Mouse (Mus musculus) adrenal gland, adult 8-10 months (tissue): ENCODE data around the gene Itfg2. TPM values are rescaled to one million over a fixed set of nuclear protein-coding genes. Genes with fewer than 3 reads are reported as not detected.

ENCODE experiments used
- DNase-seq: peaks from one replicate; pipeline ENCODE4 v3.0.0; 2022
- total RNA-seq, 4 experiments: library from RNA; stranded (reverse); gene quantifications; 2 replicates each; pipeline ENCODE4 v1.2.4; 2022

Gene Itfg2
- total RNA-seq, 4 experiments from 2014 or later, result 27.1 to 38.6 (median 34.9) TPM

- DNase-seq, result no peak
Observed at GRCm38 (mm10) chr6:128433566-128433965, 8.8 kb upstream of the Itfg2 start.

- no peak for DNase-seq
Observed at GRCm38 (mm10) chr6:128432356-128432915, 7.7 kb upstream of the Itfg2 start.

GRCm38 (mm10) chr6:128429826-128430225 lies 5.1 kb upstream of the Itfg2 start:
- DNase-seq, result no peak

GRCm38 (mm10) chr6:128429300-128429699 lies 4.6 kb upstream of the Itfg2 start:
- DNase-seq, result no peak

GRCm38 (mm10) chr6:128427571-128427970 lies 2.8 kb upstream of the Itfg2 start:
- no peak for DNase-seq

GRCm38 (mm10) chr6:128425046-128425445 lies 315 bp upstream of the Itfg2 start:
- no peak for DNase-seq

- DNase-seq, result no peak
Observed at GRCm38 (mm10) chr6:128423496-128424268, 1.0 kb downstream of the Itfg2 start.

GRCm38 (mm10) chr6:128421480-128421879 lies 3.3 kb downstream of the Itfg2 start:
- no peak for DNase-seq

GRCm38 (mm10) chr6:128421036-128421435 lies 3.7 kb downstream of the Itfg2 start:
- DNase-seq, result no peak

GRCm38 (mm10) chr6:128418076-128418475 lies 6.7 kb downstream of the Itfg2 start:
- no peak for DNase-seq

GRCm38 (mm10) chr6:128416169-128416568 lies 8.6 kb downstream of the Itfg2 start:
- no peak for DNase-seq

GRCm38 (mm10) chr6:128411115-128411514 lies 13.6 kb downstream of the Itfg2 start:
- no peak for DNase-seq

- no peak for DNase-seq
Observed at GRCm38 (mm10) chr6:128410305-128410704, 14.4 kb downstream of the Itfg2 start.

- DNase-seq, result no peak
Observed at GRCm38 (mm10) chr6:128408544-128409125, 16.1 kb downstream of the Itfg2 start.

GRCm38 (mm10) chr6:128404708-128405107 lies 20.0 kb downstream of the Itfg2 start:
- DNase-seq, result no peak

GRCm38 (mm10) chr6:128399421-128400185 lies 25.1 kb downstream of the Itfg2 start:
- no peak for DNase-seq

GRCm38 (mm10) chr6:128398996-128399395 lies 25.7 kb downstream of the Itfg2 start, which contains the start of gene Nrip2:
Nrip2 (plus strand) TSS chr6:128399296.
- no peak for DNase-seq

GRCm38 (mm10) chr6:128397574-128398261 lies 27.0 kb downstream of the Itfg2 start:
- peak; percentile 74 for DNase-seq

- DNase-seq, result no peak
Observed at GRCm38 (mm10) chr6:128390683-128391082, 34.0 kb downstream of the Itfg2 start.

- no peak for DNase-seq
Observed at GRCm38 (mm10) chr6:128389185-128389584, 35.5 kb downstream of the Itfg2 start.

- DNase-seq, result no peak
Observed at GRCm38 (mm10) chr6:128385026-128385425, 39.7 kb downstream of the Itfg2 start.

- DNase-seq, result no peak
Observed at GRCm38 (mm10) chr6:128383752-128384151, 41.0 kb downstream of the Itfg2 start.
